Mouse (Mus musculus) megakaryocyte, embryonic 14.5 days (primary cell): ENCODE data around the gene Lrch3. TPM values are rescaled to one million over a fixed set of nuclear protein-coding genes. Genes with fewer than 3 reads are reported as not detected.

Source experiments
- H3K27me3 ChIP-seq: replicated peaks from 2 replicates; pipeline ENCODE3; 2012; ENCODE audit warnings: inconsistent platforms
- H3K36me3 ChIP-seq: replicated peaks from 2 replicates; pipeline ENCODE3; 2012; ENCODE audit warnings: low read length, inconsistent platforms, mixed read lengths
- H3K4me1 ChIP-seq: 2 replicates; pipeline ENCODE4 v1.6.1; 2012; ENCODE audit warnings: inconsistent platforms
- H3K4me3 ChIP-seq: replicated peaks from 2 replicates; pipeline ENCODE3; 2012; ENCODE audit warnings: moderate library complexity, mild to moderate bottlenecking, inconsistent platforms
- H3K9me3 ChIP-seq: 2 replicates; pipeline ENCODE4 v1.6.1; 2012; ENCODE audit warnings: inconsistent platforms
- FLI1 ChIP-seq: IDR thresholded peaks from 2 replicates; pipeline ENCODE4 v1.6.1; 2012; ENCODE audit warnings: low read length, inconsistent platforms, mixed read lengths
- GATA1 ChIP-seq: IDR thresholded peaks from 3 replicates; pipeline ENCODE4 v1.6.1; 2012; ENCODE audit warnings: mixed read lengths, low read length, inconsistent platforms, borderline replicate concordance
- polyA plus RNA-seq: library from polyadenylated mRNA; stranded (reverse); fragments of >175 nt; gene quantifications from 2 replicates; pipeline ENCODE4 v1.2.3, GENCODE M21; 2012; ENCODE audit warnings: low replicate concordance; ENCODE audit not compliant: insufficient read depth

The Lrch3 gene
- polyA plus RNA-seq, 1 experiment = 2.7 TPM

- peaks cover 59% of the 10 kb centered on the region for H3K36me3 ChIP-seq
Measured at GRCm38 (mm10) chr16:33017677-33018349, 103.9 kb downstream of the Lrch3 start.

GRCm38 (mm10) chr16:33019117-33019770, 105.3 kb downstream of the Lrch3 start:
- peaks cover 31% of the 10 kb centered on the region for H3K4me1 ChIP-seq
- no peaks in the 10 kb centered on the region for H3K9me3 ChIP-seq
- TF ChIP-seq GATA1 (no peak), FLI1 (no peak)
- peak overlapping the region; percentile 60 for H3K4me3 ChIP-seq
- H3K27me3 ChIP-seq = no peaks in the 10 kb centered on the region
- peaks cover 45% of the 10 kb centered on the region for H3K36me3 ChIP-seq

More at GRCm38 (mm10) chr16:33017677-33018349, 103.9 kb downstream of the Lrch3 start:
- Histone ChIP-seq H3K4me1 (peaks cover 24% of the 10 kb centered on the region), H3K9me3 (no peaks in the 10 kb centered on the region), H3K4me3 (no peak overlapping the region), H3K27me3 (no peaks in the 10 kb centered on the region)
- TF ChIP-seq FLI1 (no peak), GATA1 (no peak)

- peaks cover 25% of the 10 kb centered on the region for H3K4me1 ChIP-seq
- no peak overlapping the region for H3K4me3 ChIP-seq
- TF ChIP-seq GATA1 = no peak
- TF ChIP-seq FLI1 = no peak
- peaks cover 1% of the 10 kb centered on the region for H3K27me3 ChIP-seq
- H3K36me3 ChIP-seq = peaks cover 24% of the 10 kb centered on the region
- no peaks in the 10 kb centered on the region for H3K9me3 ChIP-seq
Measured at GRCm38 (mm10) chr16:33021381-33021780, 107.5 kb downstream of the Lrch3 start.

GRCm38 (mm10) chr16:33023750-33024149, 109.8 kb downstream of the Lrch3 start:
- peaks cover 19% of the 10 kb centered on the region for H3K4me1 ChIP-seq
- peaks cover 1% of the 10 kb centered on the region for H3K27me3 ChIP-seq
- H3K4me3 ChIP-seq = no peak overlapping the region
- no peaks in the 10 kb centered on the region for H3K9me3 ChIP-seq
- no peak for TF ChIP-seq GATA1
- no peak for TF ChIP-seq FLI1
- peaks cover 7% of the 10 kb centered on the region for H3K36me3 ChIP-seq

GRCm38 (mm10) chr16:33024456-33025104, 110.7 kb downstream of the Lrch3 start:
- no peaks in the 10 kb centered on the region for H3K9me3 ChIP-seq
- H3K4me1 ChIP-seq = peaks cover 19% of the 10 kb centered on the region
- peaks cover 1% of the 10 kb centered on the region for H3K27me3 ChIP-seq
- H3K36me3 ChIP-seq = peaks cover 6% of the 10 kb centered on the region
- TF ChIP-seq FLI1 = no peak
- no peak for TF ChIP-seq GATA1
- no peak overlapping the region for H3K4me3 ChIP-seq

- Histone ChIP-seq H3K4me3 (peak overlapping the region; percentile 25), H3K9me3 (no peaks in the 10 kb centered on the region), H3K4me1 (peaks cover 19% of the 10 kb centered on the region), H3K36me3 (peaks cover 9% of the 10 kb centered on the region), H3K27me3 (peaks cover 1% of the 10 kb centered on the region)
- TF ChIP-seq FLI1 = no peak
- no peak for TF ChIP-seq GATA1
Measured at GRCm38 (mm10) chr16:33026357-33026756, 112.5 kb downstream of the Lrch3 start.

- no peaks in the 10 kb centered on the region for H3K9me3 ChIP-seq
- H3K36me3 ChIP-seq = peaks cover 5% of the 10 kb centered on the region
- no peak overlapping the region for H3K4me3 ChIP-seq
- no peaks in the 10 kb centered on the region for H3K27me3 ChIP-seq
- no peak for TF ChIP-seq GATA1
- no peak for TF ChIP-seq FLI1
- peaks cover 56% of the 10 kb centered on the region for H3K4me1 ChIP-seq
Measured at GRCm38 (mm10) chr16:33036006-33036405, 122.1 kb downstream of the Lrch3 start.

- H3K9me3 ChIP-seq = no peaks in the 10 kb centered on the region
- peaks cover 39% of the 10 kb centered on the region for H3K4me1 ChIP-seq
- no peak overlapping the region for H3K4me3 ChIP-seq
- H3K36me3 ChIP-seq = peaks cover 5% of the 10 kb centered on the region
- no peak for TF ChIP-seq FLI1
- no peak for TF ChIP-seq GATA1
- H3K27me3 ChIP-seq = no peaks in the 10 kb centered on the region
Measured at GRCm38 (mm10) chr16:33042682-33043081, 128.8 kb downstream of the Lrch3 start.

- TF ChIP-seq GATA1 (no peak), FLI1 (no peak)
- Histone ChIP-seq H3K27me3 (no peaks in the 10 kb centered on the region), H3K4me1 (peaks cover 37% of the 10 kb centered on the region), H3K9me3 (peaks cover under 1% of the 10 kb centered on the region; the same call in 1 of the 2 replicates), H3K36me3 (peaks cover 5% of the 10 kb centered on the region), H3K4me3 (peak overlapping the region; percentile 83)
Measured at GRCm38 (mm10) chr16:33043268-33043667, 129.4 kb downstream of the Lrch3 start.

- no peak overlapping the region for H3K4me3 ChIP-seq
- TF ChIP-seq GATA1 = no peak
- TF ChIP-seq FLI1 = no peak
- H3K36me3 ChIP-seq = no peaks in the 10 kb centered on the region
- H3K27me3 ChIP-seq = no peaks in the 10 kb centered on the region
- H3K4me1 ChIP-seq = peaks cover 14% of the 10 kb centered on the region
- H3K9me3 ChIP-seq = peaks cover 3% of the 10 kb centered on the region; the same call in 1 of the 2 replicates
Measured at GRCm38 (mm10) chr16:33048004-33048403, 134.1 kb downstream of the Lrch3 start.

- H3K27me3 ChIP-seq = no peaks in the 10 kb centered on the region
- peaks cover 11% of the 10 kb centered on the region for H3K4me1 ChIP-seq
- H3K4me3 ChIP-seq = no peak overlapping the region
- H3K9me3 ChIP-seq = peaks cover 3% of the 10 kb centered on the region; the same call in 1 of the 2 replicates
- no peaks in the 10 kb centered on the region for H3K36me3 ChIP-seq
- no peak for TF ChIP-seq FLI1
- TF ChIP-seq GATA1 = no peak
Measured at GRCm38 (mm10) chr16:33048686-33049085, 134.8 kb downstream of the Lrch3 start.
